In genomic region chr8:124724301-124724700, GRCm38 (mm10) we compare ENCODE assay signal across 28 mouse cellular contexts. TPM values are rescaled to one million over a fixed set of nuclear protein-coding genes. Genes with fewer than 3 reads are reported as not detected.
DNase-seq lines count a peak whose midpoint lies in the region; ATAC-seq and TF ChIP-seq lines count a peak whose summit lies in the region.
"Had no signal": no experiment of that assay in that cellular context is flagged by ENCODE, and none has a peak within 500 bp of the region (broad histone marks: within the 10 kb centered on the region; RNA-seq: fewer than 3 reads in every experiment).

No protein-coding gene starts in this region.

- H3K27me3 ChIP-seq in liver, adult 2 months (ENCODE audit: control insufficient read depth, insufficient read depth, low read length) = no peaks in the 10 kb centered on the region
- no peaks in the 10 kb centered on the region for H3K27me3 ChIP-seq in liver, embryonic 11.5 days (replicated peaks; ENCODE audit: control insufficient read depth, insufficient read depth, low read length)
- no peaks in the 10 kb centered on the region for H3K27me3 ChIP-seq in intestine, embryonic 15.5 days (replicated peaks)
- H3K27me3 ChIP-seq: CH12.LX; forebrain, embryonic 13.5 days; heart, embryonic 13.5 days; hindbrain, embryonic 12.5 days; Patski had no signal

- no peak overlapping the region for H3K4me2 ChIP-seq in liver, embryonic 11.5 days
- H3K4me2 ChIP-seq in intestine, embryonic 15.5 days (replicated peaks) = no peak overlapping the region
- H3K4me2 ChIP-seq: forebrain, embryonic 13.5 days; heart, embryonic 13.5 days; hindbrain, embryonic 12.5 days had no signal

- TF ChIP-seq CTCF in liver, adult 2 months (IDR thresholded peaks at IDR 0.05; ENCODE audit: low read depth, low read length) = no peak

- peaks cover 13% of the 10 kb centered on the region for H3K4me1 ChIP-seq in liver, adult 2 months (ENCODE audit: control insufficient read depth, insufficient read depth, low read length)
- H3K4me1 ChIP-seq in liver, embryonic 11.5 days (replicated peaks; ENCODE audit: control insufficient read depth, insufficient read depth, low read length) = peaks cover 17% of the 10 kb centered on the region
- H3K4me1 ChIP-seq in intestine, embryonic 15.5 days (replicated peaks) = peaks cover 21% of the 10 kb centered on the region

- H3K9ac ChIP-seq in liver, adult 2 months (ENCODE audit: low read depth, low read length) = no peak overlapping the region
- H3K9ac ChIP-seq in liver, embryonic 11.5 days (ENCODE audit: low read depth, low read length) = no peak overlapping the region
- H3K9ac ChIP-seq in intestine, embryonic 15.5 days = no peak overlapping the region
- H3K9ac ChIP-seq: forebrain, embryonic 13.5 days; heart, embryonic 13.5 days; hindbrain, embryonic 12.5 days had no signal

- no peaks in the 10 kb centered on the region for H3K9me3 ChIP-seq in liver, embryonic 11.5 days (ENCODE audit: control insufficient read depth, low read length)
- H3K9me3 ChIP-seq in intestine, embryonic 15.5 days = no peaks in the 10 kb centered on the region
- H3K9me3 ChIP-seq: forebrain, embryonic 10.5 days; forebrain, embryonic 13.5 days; G1E; heart, embryonic 10.5 days; heart, embryonic 13.5 days; hindbrain, embryonic 12.5 days had no signal

- WGBS in liver, adult 2 months = 75% methylated on average over 7 of the region's 7 CpGs
- 94% methylated on average over 7 of the region's 7 CpGs for WGBS in liver, embryonic 11.5 days
- WGBS in intestine, embryonic 15.5 days = 95% methylated on average over 7 of the region's 7 CpGs

- H3K27ac ChIP-seq in liver, adult 2 months (replicated peaks; ENCODE audit: insufficient read depth, low read depth, low read length) = no peak overlapping the region
- H3K27ac ChIP-seq in liver, embryonic 11.5 days (ENCODE audit: low read depth, low read length) = no peak overlapping the region
- H3K27ac ChIP-seq in intestine, embryonic 15.5 days = no peak overlapping the region
- H3K27ac ChIP-seq: forebrain, embryonic 10.5 days; forebrain, embryonic 13.5 days; heart, adult 2 months; heart, embryonic 10.5 days; heart, embryonic 13.5 days; hindbrain, embryonic 12.5 days had no signal

- peaks cover 2% of the 10 kb centered on the region; the same call in 1 of the 2 replicates for H3K36me3 ChIP-seq in liver, adult 2 months (ENCODE audit: control insufficient read depth, insufficient read depth, low read length)
- peaks cover 9% of the 10 kb centered on the region; the same call in 1 of the 2 replicates for H3K36me3 ChIP-seq in liver, embryonic 11.5 days (ENCODE audit: control insufficient read depth, insufficient read depth, low read length)
- H3K36me3 ChIP-seq in intestine, embryonic 15.5 days = peaks cover 3% of the 10 kb centered on the region; the same call in 1 of the 2 replicates

- H3K79me2 ChIP-seq in liver, adult 2 months (ENCODE audit: control insufficient read depth, insufficient read depth, low read length) = peaks cover 23% of the 10 kb centered on the region; the same call in 1 of the 2 replicates

- DNase-seq in kidney, adult 18-20 months = peak; percentile 13
- DNase-seq in kidney, postnatal 14 days = no peak
- DNase-seq in kidney, adult 9 months = peak; percentile 49
- DNase-seq in kidney, postnatal 4 days = no peak
- DNase-seq in liver, adult 2 months (ENCODE audit: extremely low read depth, low read depth, low spot score) = peak; percentile 58
- DNase-seq in liver, embryonic 11.5 days (ENCODE audit: low spot score) = no peak
- DNase-seq: adrenal gland, postnatal 10 days; adrenal gland, postnatal 36 days; B cell, adult 2 months; cerebellum, adult 18-20 months; cerebellum, adult 9-10 months; cerebellum, postnatal 14 days; gastrocnemius, postnatal 10 days; gastrocnemius, postnatal 36 days; heart, adult 2 months; heart, postnatal 14 days; heart, postnatal 4 days had no signal

- H3K4me3 ChIP-seq in liver, adult 2 months (ENCODE audit: insufficient read depth, low read depth, low read length) = no peak overlapping the region
- no peak overlapping the region for H3K4me3 ChIP-seq in liver, embryonic 11.5 days (ENCODE audit: low read depth, low read length)
- H3K4me3 ChIP-seq in intestine, embryonic 15.5 days (replicated peaks) = no peak overlapping the region
- H3K4me3 ChIP-seq: forebrain, embryonic 10.5 days; forebrain, embryonic 13.5 days; heart, adult 2 months; heart, embryonic 10.5 days; heart, embryonic 13.5 days; hindbrain, embryonic 12.5 days had no signal

- no peak for TF ChIP-seq POLR2A in liver, adult 2 months (IDR thresholded peaks at IDR 0.05; ENCODE audit: extremely low read depth, insufficient read depth, low read length)

- no peak for ATAC-seq in liver, embryonic 11.5 days (replicated peaks; ENCODE audit: low FRiP score)
- ATAC-seq in intestine, embryonic 15.5 days = no peak
- ATAC-seq: forebrain, embryonic 13.5 days; forebrain, embryonic 16.5 days; Patski had no signal

RNA-seq across cellular contexts. Expression of gene Arv1, which starts 2.4 kb away (rescaled TPM):
- total RNA-seq in liver, adult 2 months (2014; rRNA removed) = 1.7 and 2.6 TPM in 2 replicates
- polyA plus RNA-seq in liver, adult 2 months (2012; rRNA removed) = 4.2 and 6.8 TPM in 2 replicates
- 17.9 and 23.3 TPM in 2 replicates for polyA plus RNA-seq in liver, embryonic 11.5 days (2014; fragmentation: Nextera tagmentation; extraction: Ambion mirVana)
- 19.7 and 20.9 TPM in 2 replicates for polyA plus RNA-seq in intestine, embryonic 15.5 days (2015; fragmentation: Nextera tagmentation; extraction: Ambion mirVana)

RNA-seq across cellular contexts. Expression of gene Ttc13, which starts 2.5 kb away (rescaled TPM):
- total RNA-seq in liver, adult 2 months (2014; rRNA removed) = 24.8 and 26.3 TPM in 2 replicates
- 11.8 and 12.3 TPM in 2 replicates for polyA plus RNA-seq in liver, adult 2 months (2012; rRNA removed)
- 49.8 and 51.9 TPM in 2 replicates for polyA plus RNA-seq in liver, embryonic 11.5 days (2014; fragmentation: Nextera tagmentation; extraction: Ambion mirVana)
- 42.7 and 42.8 TPM in 2 replicates for polyA plus RNA-seq in intestine, embryonic 15.5 days (2015; fragmentation: Nextera tagmentation; extraction: Ambion mirVana)

RNA-seq across cellular contexts. Expression of gene Fam89a, which starts 27.3 kb away (rescaled TPM):
- 2.8 and 5.4 TPM in 2 replicates for total RNA-seq in liver, adult 2 months (2014; rRNA removed)
- polyA plus RNA-seq in liver, adult 2 months (2012; rRNA removed) = 17.4 and 40.4 TPM in 2 replicates
- polyA plus RNA-seq in liver, embryonic 11.5 days (2014; fragmentation: Nextera tagmentation; extraction: Ambion mirVana) = 3.6 and 3.8 TPM in 2 replicates
- 3.9 and 4.3 TPM in 2 replicates for polyA plus RNA-seq in intestine, embryonic 15.5 days (2015; fragmentation: Nextera tagmentation; extraction: Ambion mirVana)
- total RNA-seq: G1E; granulocyte monocyte progenitor cell, adult 5-6 weeks had no signal
- polyA plus RNA-seq: G1E had no signal

Comparison
In these comparisons a context has a peak if more than half of its experiments do, and no peak if none do; other contexts are left out.
1. DNase-seq: peak in kidney, adult 18-20 months (single experiment), kidney, adult 9 months (single experiment) and liver, adult 2 months (single experiment); none in kidney, postnatal 14 days (single experiment), kidney, postnatal 4 days (0 of 2) and liver, embryonic 11.5 days (single experiment).